Mouse (Mus musculus) thymus, postnatal 25 days (tissue): ENCODE measurements around the gene Capg.
"Not testable (repeated sequence)": the region's sequence is repeated elsewhere in the genome, so short reads cannot be mapped to it uniquely, and the experiment has no call there.

ENCODE experiments used
- DNase-seq: peaks from one replicate; pipeline ENCODE4 v3.0.0; 2022

Gene Capg

DNA sequence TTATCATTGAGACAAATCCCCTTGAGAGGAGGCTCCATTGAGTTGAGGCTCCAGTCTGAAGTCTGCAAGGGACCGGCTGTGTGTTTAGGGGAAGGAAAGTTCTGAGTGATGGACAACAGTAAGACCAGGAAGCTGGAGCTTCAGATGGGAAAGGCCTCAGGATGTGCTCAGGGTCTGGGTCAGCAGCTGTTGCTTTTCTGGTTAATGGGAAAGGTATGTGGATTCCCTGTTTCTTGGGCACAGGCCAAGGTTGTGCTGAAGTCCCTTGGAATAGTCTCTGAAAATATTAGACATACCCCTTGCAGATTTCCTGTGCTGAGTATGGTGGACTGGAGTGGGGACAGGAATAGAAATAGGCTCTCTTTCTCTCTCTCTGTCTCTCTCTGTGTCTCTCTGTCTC, 10.6 kb upstream of the Capg start:
- DNase-seq = not testable (repeated sequence)

DNA sequence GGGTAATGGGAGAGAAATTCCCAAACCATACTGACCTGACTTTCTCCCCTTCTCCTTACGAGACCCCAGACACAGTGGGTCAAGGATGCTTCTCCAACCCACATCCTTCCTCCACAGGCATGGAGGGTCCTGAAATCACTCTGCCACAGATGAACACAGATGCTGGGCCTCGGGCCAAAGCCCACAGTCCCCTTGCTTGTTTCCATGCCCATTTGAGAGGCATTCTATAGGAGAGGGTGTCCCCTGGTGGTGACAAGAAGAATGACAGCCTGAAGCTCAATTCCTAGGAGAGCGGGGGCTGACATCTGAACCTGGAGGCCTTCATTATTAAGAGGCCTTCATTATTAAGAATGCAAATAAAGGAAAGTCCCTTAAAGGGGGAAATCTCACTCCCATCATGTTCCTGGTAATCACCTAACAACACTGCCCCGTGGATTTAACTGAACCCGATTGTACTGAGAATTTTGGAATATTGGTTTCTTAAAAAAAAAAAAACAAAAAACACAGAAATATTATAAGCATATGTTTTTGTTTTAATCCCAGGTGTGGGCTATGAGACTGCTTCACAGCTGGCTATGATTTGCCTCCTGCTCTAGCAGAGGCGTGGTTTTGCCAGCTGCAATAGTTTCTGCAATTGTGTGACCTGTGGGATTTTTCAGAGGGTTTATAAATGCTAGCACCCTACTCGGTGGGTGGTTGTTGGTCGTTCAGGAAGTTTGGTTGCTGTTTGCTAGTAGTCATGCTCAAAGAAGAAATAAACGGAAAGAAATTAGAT, 10.0 kb upstream of the Capg start:
- peak; percentile 60 for DNase-seq

DNA sequence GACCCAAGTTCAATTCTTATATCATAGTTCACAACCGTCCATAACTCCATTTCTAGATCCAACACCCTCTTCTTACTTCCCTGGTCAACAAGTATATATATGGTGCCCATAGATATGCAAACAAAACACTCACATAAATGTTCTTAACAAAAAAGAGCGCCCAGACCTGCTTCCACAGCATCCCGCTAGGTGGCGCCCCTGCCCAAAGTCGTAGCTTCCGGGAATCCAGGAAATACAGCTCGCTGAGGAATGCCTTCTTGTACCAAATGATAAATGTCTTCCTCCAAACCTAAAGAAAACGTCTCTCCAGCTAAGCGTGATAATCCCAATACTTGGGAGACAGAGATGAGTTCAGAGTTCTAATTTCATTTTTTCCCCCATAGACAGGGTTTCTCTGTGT, 9.0 kb upstream of the Capg start:
- peak; percentile 90 for DNase-seq

DNA sequence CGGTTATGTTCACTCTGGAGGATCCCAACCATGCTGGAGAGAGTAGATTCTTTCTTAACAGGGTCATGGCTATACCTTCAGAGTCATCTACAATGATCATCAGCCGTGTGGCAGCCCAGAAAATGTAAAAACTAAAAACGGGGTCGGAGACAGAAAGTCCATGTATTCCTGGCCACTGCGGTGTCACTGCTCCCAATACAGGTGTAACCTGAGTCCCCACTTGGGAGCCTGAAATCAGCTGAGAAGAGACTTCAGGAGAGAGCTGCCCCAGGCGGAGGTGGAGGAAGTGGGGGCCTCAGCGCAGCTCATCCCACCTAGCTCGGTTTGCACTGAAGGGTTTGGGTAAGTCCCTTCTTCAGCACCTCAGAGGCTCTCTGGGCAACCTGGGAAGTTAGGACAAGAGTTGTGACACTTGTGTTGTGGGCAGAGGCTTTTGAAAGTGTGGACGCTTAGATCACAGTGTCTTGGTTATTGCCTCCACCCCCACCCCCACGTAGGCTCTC, 6.1 kb upstream of the Capg start:
- no peak for DNase-seq

DNA sequence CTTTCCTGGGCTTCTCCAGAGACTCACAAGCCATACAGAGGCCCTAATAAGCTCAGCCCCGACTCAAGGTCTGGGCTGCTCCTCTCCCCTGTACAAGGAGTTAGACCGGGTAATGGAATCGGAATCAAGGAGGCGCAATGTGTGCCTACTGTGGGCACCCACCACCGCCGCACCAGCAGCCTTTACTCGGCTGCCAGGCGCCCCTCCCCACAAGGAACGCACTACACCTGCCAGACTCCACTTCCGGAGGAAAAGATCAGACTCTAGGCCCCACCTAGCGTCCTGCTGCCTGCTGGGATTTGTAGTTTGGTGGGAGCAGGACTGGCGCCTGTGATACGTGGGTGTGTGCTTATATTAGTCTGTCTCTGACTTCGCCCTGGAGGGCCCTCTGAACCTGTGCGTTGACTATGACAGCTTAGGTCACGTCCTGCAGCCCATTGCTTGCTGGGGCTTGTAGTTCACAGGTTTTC, 5.6 kb upstream of the Capg start:
- peak; percentile 87 for DNase-seq

DNA sequence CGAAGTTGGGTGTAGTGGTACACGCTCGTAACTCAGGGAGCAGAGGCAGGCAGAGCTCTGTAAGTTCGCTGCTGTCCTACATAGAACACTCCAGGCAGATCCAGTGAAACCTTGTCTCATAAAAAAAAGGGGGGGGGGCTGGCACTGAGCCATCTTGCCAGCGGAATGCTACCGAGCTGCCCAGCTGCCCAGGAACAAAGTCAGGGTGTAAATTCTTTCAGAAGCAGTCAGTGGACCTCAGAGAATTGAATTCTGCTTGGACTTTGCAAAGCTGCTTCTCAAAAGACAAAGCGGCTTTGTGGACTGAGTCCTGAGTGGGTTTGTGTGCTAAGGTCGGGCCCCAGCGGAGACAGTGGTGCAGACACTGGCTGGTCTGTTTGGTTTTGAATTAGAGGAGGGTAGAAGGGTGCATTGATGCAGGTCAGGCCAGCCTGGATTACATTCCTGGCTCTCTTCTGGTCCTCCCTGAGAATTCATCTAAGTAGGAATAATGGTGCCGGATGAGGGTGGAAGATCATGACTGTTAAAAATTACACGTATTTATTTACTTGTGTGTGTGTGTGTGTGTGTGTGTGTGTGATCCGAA, 833 bp upstream of the Capg start:
- DNase-seq = no peak

DNA sequence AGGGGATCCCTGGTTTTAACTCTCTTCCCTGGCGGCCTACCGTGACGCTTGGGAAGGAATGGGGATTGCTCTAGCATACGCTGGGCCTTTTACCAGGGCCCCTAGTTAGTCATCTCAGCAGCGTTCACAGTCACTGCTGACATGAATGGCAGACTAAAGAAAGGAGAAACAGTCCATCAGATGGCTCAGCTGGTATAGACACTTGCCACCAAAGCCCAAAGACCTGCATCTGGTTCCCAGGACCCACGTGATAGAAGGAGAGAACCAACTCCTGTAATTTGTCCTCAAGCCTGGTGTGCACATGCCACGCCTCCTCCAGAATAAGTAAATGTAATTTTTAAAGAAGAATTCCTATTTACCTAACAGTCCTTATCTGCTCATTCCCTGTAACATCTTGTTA, 1.2 kb downstream of the Capg start:
- no peak for DNase-seq

DNA sequence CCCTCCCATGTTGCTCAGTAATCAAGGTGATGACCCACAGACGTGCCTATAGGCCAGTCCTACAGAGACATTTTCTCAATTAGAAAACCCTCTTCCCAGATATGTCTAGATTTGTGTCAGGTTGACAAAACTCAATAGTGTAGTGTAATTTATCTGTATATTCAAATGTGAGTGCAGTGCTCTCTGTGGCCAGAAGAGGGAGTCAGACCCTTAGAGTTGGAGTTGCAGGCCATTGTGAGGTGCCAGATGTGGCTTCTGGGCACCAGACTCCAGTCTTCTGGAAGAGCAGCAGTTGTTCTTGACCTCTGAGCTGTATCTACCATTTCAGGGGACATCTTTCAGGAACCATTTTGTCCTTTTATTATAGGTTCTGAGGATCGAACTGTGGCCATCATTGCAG, 2.9 kb downstream of the Capg start:
- no peak for DNase-seq

DNA sequence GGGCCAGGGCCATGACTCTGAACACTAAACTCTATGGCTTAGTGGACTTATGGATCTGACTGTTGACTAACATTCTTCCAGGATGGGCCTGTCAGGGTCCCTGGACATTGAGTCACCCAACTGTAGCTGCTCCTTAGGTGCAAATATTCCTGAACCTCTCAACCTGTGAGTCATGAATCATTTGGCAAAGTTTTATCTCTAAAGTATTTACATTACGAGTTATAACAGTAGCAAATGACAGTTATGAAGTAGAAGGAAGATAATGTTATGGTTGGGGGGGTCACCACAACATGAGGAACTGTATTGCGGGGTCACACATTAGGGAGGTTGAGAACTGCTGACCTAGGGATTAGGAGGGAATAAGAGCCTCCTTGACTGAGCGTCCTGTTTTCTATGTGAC, 3.7 kb downstream of the Capg start:
- no peak for DNase-seq

DNA sequence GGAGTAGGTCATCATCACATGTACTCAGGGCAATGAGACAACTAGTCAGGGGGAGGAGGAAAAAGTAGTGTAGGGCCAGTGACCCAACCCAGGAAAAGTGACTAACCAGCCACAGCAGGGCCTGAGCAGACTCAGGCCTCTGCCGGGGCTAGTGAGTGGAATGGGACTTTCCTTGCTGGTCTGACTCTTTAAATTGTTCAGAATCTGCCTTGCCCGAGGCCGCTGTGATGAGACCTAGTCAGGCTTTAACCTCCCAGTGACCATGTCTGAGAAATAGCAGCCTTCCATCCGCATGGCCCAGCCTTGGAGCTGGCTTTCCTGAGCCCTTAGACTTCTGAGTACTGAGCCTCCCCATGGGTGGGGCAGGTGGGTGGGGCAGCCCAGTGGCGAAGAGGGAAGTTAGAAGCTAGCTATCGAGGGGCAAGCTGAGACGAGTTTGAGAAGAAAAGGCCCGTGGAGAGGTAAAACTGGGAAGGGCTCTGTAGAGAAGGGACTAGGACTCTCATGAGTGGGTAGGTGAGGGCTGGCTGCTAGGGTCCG, 4.9 kb downstream of the Capg start:
- DNase-seq = no peak

DNA sequence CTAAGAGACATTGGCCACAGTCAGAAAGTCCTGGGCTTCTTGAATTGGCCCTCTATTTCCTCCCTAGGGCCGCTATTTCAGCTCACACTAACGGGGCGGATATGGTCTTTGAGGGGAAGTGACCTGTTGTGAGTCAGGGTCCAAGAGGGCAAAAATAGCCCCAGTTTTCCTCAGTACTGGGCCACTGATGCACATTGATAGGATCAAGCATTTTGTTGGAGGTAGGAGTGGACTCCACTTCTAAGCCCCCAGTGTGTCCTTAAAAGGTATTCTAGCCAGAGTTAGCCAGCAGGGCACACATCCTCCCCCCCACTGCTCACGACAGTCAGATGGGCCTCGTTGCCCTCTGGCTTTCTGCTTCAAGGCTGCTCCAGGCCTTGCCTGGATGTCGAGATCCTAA, 5.8 kb downstream of the Capg start:
- no peak for DNase-seq

DNA sequence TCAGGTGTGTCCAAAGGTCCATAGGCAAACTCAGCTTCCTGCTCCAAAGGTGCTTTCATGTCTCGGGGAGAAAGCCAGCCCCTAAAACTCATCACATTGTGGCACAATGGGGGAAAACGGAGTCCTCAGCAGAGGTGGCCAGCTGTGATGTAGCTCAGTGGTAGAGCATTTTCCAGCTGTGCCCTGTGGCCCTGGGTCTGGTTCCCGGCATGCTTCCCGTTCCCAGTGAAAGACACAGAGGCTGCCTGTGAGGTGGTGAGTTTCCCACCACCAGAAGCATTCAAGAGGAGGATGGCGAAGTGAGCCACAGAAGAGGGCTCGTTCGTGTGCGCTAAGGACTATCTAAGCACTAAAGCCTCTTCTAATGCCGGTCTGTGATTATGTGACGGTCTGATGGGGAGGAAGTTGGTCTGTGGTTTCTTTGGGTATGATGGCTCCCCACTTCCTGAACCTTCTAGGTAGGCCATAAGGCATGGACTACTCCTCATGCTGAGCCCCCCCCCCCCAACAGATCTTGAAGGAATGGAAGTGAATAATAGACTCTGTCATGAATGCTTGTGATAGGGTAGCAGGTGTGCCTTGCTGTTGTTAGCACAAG, 6.4 kb downstream of the Capg start:
- no peak for DNase-seq

DNA sequence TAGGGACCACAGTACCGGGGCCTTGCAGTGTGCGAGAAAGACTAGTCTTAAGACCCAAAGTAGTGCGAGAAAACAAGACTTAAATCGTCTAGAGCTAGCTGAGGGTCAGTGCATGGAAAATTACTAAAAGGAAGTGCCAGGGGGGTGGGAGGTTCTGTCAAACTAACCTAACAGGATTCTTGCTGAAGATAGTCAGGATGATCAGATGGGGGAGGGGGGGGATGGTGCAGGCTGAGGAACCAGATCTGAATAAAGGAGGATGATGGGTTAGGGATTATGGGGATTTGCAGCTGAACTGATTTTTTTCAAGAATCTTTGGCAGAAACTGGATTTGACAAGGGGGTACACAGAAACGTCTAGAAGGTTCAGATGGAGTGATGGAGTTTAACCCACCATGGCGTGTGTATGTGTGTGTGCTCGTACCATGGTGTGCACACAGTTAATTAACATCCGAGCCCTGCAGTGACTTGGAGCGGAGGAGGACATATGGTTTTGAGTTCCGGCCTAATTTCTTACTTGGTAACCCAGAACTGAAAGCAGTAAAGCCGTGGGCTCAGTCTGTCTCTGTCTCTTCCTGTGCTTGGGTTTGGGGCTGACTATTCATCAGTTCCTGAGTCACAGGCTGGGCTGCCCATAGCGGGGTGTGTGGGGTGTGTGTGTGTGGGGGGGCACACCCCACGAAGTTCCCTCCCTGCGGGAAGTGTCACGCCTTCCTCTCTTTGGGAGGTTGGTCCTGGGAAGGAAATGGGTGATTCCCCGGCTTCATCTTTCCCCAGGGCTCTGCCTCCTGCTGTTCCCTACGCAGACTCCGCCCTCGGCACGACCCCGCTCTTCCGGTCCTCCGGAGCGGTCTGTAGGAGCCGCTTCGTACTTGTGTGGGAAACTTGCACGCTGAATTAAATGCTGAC, 8.2 kb downstream of the Capg start:
- peak; percentile 68 for DNase-seq

DNA sequence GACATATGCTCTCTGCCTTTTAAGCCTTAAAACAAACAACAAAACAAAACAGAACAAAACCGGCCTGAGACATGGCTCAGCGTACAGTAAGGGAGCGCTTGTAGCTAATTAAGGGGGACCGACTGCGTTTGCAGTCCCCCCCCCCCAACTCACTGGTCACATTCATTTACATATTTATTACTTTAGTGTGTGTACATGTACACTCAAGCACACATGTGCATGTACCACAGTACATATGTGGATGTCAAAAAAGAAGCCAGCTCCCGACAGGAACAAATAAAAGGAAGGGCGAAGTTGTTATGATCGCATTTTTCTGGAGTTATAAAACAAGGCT, 8.9 kb downstream of the Capg start:
- no peak for DNase-seq

DNA sequence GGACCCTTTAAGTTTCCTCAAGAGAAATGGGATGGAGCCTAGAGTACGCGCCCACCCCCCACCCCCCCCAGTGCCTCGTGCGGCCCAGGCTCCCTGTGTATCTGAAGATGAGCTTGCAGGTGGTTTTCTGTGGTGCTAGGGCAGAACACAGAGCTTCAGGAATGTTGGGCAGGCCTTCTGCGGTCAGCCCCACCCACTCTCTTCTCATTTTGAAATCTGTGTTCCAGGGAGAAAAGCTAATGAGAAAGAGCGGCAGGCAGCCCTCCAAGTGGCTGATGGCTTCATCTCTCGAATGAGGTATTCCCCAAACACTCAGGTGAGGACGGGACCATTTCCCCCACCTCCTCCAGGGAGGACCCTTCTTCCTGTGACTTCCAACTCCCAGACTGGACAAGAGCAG, 16.6 kb downstream of the Capg start:
- no peak for DNase-seq

DNA sequence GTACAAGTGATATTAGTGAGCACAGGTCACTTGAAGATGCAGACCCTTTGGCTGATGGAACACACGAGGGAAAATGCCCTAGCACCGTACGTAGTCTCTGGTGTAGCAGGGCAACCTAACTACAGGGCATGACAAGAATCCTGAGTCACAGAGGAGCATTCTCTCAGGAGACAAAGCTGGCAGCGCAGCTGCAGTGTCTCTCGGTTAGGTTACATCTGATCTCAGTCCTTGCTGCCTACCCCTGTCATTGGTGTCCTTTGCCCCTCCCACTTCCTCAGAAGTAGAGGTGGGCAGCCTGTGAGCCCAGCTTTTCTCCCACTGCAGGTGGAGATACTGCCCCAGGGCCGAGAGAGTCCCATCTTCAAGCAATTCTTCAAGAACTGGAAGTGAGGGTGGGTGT, 18.3 kb downstream of the Capg start:
- DNase-seq = peak; percentile 16

DNA sequence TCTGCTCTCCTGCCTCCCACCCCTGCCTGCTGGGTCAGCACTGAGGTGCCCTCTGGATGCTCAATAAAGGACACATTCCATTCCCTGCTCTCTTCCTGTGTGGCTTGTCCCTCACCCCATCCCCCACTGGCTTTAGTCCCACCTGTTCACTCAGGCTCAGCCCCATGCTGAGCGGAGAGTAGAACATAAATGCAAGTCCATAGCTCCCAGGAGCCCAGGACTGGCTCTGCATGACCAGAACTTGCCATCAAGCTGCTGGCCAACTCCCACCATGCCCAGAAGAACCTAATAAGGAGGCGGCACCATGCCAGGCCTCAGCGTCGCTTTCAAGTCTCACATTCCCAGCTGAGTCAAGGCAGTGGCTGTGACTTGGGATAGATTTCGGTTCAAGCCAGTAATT, 18.7 kb downstream of the Capg start:
- no peak for DNase-seq

DNA sequence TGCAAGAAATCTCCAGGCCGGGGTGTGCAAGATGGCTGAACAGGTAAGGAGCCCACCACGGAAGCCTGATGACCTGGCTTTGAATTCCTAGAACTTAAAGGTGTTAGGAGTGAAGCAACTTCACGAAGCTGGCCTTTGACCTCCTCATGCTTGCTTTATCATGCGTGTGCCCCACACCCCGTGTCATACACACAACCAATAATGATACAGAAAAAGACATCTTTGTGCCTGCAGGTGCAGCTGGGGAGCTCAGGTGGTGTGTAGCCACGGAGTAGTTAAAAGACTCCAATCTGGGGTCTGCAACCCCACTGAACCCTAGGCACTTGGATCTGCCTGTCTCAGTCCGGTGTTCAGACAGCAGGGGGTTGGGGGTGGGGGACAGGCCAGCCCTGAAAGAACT, 21.3 kb downstream of the Capg start:
- no peak for DNase-seq

DNA sequence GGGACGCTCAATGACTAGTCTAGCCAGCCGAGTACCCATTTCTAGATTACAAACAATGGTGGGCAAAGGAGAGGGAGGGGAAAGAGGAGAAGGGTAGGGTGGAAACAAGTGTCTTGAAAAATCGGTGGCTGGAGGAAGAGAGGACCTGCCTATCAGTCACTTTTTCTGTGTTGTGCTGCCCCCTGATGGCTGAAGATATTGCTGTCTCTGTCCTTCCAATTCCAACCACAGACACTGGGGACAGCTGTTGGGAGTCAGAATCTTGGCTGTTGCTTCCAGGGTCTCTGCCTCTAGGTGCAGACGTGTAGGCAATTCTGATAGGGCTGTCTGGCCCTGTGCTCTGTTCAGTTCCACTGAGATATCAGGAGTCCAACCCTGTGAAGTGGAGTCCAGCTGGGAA, 21.9 kb downstream of the Capg start:
- peak; percentile 87 for DNase-seq

DNA sequence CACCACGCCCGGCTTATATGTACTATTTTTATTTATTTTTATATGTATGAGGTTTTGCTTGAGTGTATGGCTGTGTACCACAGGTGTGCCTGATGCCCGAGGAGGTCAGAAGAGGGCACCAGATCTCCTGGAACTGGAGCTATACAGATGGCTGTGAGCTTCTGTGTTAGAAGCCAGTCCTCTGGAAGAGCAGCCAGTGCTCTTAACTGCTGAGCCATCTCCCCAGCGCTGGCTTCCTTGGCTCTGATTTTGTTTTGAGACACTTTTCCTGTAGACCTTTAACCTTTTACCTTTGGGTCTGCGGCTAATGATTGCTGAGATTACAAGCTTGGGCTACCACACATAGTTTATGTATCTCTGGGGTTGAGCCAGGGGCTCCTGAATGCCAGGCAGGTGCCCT, 23.3 kb downstream of the Capg start:
- DNase-seq = peak; percentile 17

DNA sequence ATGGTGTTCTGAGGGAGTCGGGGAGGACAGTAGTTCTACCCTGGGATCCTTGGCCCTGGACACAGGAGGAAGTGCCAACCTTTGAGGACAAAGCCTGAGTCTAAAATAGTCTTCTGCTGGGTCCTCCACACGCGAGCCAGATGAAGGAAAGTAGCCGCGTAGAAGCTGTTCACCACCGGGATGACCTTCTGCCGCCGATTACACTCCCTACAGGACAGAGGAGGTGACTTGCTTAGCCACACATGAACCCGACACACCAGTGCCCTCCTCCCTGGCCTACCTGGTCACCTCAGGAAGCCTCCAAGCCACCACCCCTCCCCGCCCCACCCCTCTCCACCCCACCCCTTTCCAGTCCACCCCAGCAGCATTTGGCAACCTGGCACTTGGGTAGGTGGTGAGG, 24.5 kb downstream of the Capg start:
- DNase-seq = no peak

DNA sequence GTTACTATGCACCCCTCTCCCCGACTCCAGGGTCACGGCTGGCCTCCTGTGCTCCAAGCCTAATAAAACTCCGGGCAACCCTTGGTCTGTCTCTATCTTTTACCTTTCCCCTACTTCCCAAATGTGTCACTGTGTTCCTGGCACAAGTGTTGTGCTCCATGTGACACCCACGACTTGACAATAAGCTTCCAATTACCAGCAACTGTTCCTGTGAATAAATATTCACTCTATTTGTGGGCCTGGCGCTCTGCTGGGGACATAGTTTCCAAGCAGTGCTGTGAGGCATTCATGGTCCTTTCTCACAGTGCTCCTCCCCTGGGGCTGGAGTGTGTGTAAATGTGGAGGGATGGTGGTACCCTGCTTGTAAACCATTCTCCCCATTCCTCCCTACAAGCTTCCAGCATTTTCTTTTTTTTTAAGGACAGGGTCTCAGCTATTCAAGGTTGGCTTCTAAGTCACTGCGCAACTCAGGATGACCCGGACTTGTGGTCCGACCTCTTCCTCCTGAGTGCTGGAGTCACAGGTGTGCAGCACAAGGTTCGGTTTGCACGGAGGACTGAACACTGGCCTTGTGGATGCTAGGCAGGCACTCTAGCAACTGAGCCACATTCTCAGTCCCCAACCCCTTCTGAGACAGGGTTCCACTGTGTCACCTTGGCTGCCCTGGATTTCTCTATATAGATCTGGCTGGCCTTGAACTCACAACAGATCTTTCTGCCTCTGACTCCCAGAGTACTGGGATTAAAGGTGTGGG, 26.6 kb downstream of the Capg start:
- no peak for DNase-seq
